Mouse (Mus musculus): ENCODE data around the gene Adssl1. TPM values are rescaled to one million over a fixed set of nuclear protein-coding genes. Genes with fewer than 3 reads are reported as not detected.
A peak's percentile ranks its signal among the peaks of the same experiment; 100 is the strongest.

Gene Adssl1
- polyA plus RNA-seq, 1 experiment from 2014 or later: 13.4 TPM

- no peak overlapping the region for H3K4me3 ChIP-seq (replicated peaks; ENCODE audit: low read depth, low read length)
- DNase-seq (ENCODE audit: low spot score): no peak
These were observed 51.0 kb downstream of the Adssl1 start for GRCm38 (mm10) chr12:112670718-112671393.

GRCm38 (mm10) chr12:112671891-112672290 is 52.0 kb downstream of the Adssl1 start:
- WGBS: 77% methylated on average over 7 of the region's 7 CpGs
- Histone ChIP-seq H3K27me3 (ENCODE audit: insufficient read depth, low read length) (no peaks in the 10 kb centered on the region), H3K27ac (no peak overlapping the region), H3K9ac (ENCODE audit: low read depth, low read length) (0 out of 2 replicates have a peak overlapping the region, but pooled peaks have one; percentile 99), H3K36me3 (ENCODE audit: insufficient read depth, low read length) (peaks cover 26% of the 10 kb centered on the region), H3K4me2 (ENCODE audit: low read length) (peak overlapping the region; percentile 79), H3K4me3 (replicated peaks; ENCODE audit: low read depth, low read length) (no peak overlapping the region), H3K9me3 (replicated peaks; ENCODE audit: low read length) (no peaks in the 10 kb centered on the region), H3K4me1 (replicated peaks; ENCODE audit: insufficient read depth, low read length) (peaks cover 47% of the 10 kb centered on the region)
- no peak for DNase-seq (ENCODE audit: low spot score)
- no peak for ATAC-seq (replicated peaks; ENCODE audit: low FRiP score, low read depth)
- peak; percentile 47 for TF ChIP-seq CTCF (IDR thresholded peaks at IDR 0.05; ENCODE audit: low read depth)

More at GRCm38 (mm10) chr12:112670718-112671393, 51.0 kb downstream of the Adssl1 start:
- 30% methylated on average over 8 of the region's 9 CpGs for WGBS
- H3K9ac ChIP-seq (ENCODE audit: low read depth, low read length): 0 out of 2 replicates have a peak overlapping the region, but pooled peaks have one; percentile 40
- H3K4me2 ChIP-seq (ENCODE audit: low read length): 0 out of 2 replicates have a peak overlapping the region, but pooled peaks have one; percentile 10
- no peaks in the 10 kb centered on the region for H3K27me3 ChIP-seq (ENCODE audit: insufficient read depth, low read length)
- no peak for ATAC-seq (replicated peaks; ENCODE audit: low FRiP score, low read depth)
- peak overlapping the region; percentile 25 for H3K27ac ChIP-seq
- no peak for TF ChIP-seq CTCF (IDR thresholded peaks at IDR 0.05; ENCODE audit: low read depth)
- peaks cover 48% of the 10 kb centered on the region for H3K4me1 ChIP-seq (replicated peaks; ENCODE audit: insufficient read depth, low read length)
- H3K9me3 ChIP-seq (replicated peaks; ENCODE audit: low read length): no peaks in the 10 kb centered on the region
- peaks cover 27% of the 10 kb centered on the region for H3K36me3 ChIP-seq (ENCODE audit: insufficient read depth, low read length)

GRCm38 (mm10) chr12:112672744-112673575 is 53.1 kb downstream of the Adssl1 start:
- no peak; the same call in 1 of the 2 replicates for TF ChIP-seq CTCF (IDR thresholded peaks at IDR 0.05; ENCODE audit: low read depth)
- WGBS: 3% methylated on average over 21 of the region's 21 CpGs
- peak overlapping the region; percentile 99 for H3K9ac ChIP-seq (ENCODE audit: low read depth, low read length)
- H3K36me3 ChIP-seq (ENCODE audit: insufficient read depth, low read length): peaks cover 23% of the 10 kb centered on the region
- no peaks in the 10 kb centered on the region for H3K27me3 ChIP-seq (ENCODE audit: insufficient read depth, low read length)
- H3K4me2 ChIP-seq (ENCODE audit: low read length): peak overlapping the region; percentile 79
- peak overlapping the region; percentile 96 for H3K4me3 ChIP-seq (replicated peaks; ENCODE audit: low read depth, low read length)
- peak overlapping the region; percentile 97 for H3K27ac ChIP-seq
- ATAC-seq (replicated peaks; ENCODE audit: low FRiP score, low read depth): no peak
- DNase-seq (ENCODE audit: low spot score): peak; percentile 81
- H3K4me1 ChIP-seq (replicated peaks; ENCODE audit: insufficient read depth, low read length): peaks cover 49% of the 10 kb centered on the region
- no peaks in the 10 kb centered on the region for H3K9me3 ChIP-seq (replicated peaks; ENCODE audit: low read length)

- peaks cover 45% of the 10 kb centered on the region for H3K4me1 ChIP-seq (replicated peaks; ENCODE audit: insufficient read depth, low read length)
- ATAC-seq (replicated peaks; ENCODE audit: low FRiP score, low read depth): no peak
- 0% methylated on average over 50 of the region's 68 CpGs for WGBS
These were observed 53.8 kb downstream of the Adssl1 start for GRCm38 (mm10) chr12:112673576-112674091.

GRCm38 (mm10) chr12:112674132-112675011 is 54.5 kb downstream of the Adssl1 start, which contains the start of gene Akt1:
Gene Akt1 (minus strand): TSS chr12:112674884.
- Histone ChIP-seq H3K4me2 (ENCODE audit: low read length) (peak within 1 kb of the TSS; percentile 79), H3K9ac (ENCODE audit: low read depth, low read length) (peak within 1 kb of the TSS; percentile 99), H3K4me1 (replicated peaks; ENCODE audit: insufficient read depth, low read length) (peaks cover 41% of the 10 kb centered on the region), H3K27me3 (ENCODE audit: insufficient read depth, low read length) (no peaks in the 10 kb centered on the region), H3K9me3 (replicated peaks; ENCODE audit: low read length) (no peaks in the 10 kb centered on the region), H3K4me3 (replicated peaks; ENCODE audit: low read depth, low read length) (peak within 1 kb of the TSS; percentile 96), H3K27ac (peak within 1 kb of the TSS; percentile 97), H3K36me3 (ENCODE audit: insufficient read depth, low read length) (peaks cover 17% of the 10 kb centered on the region; the same call in 1 of the 2 replicates)
- ATAC-seq (replicated peaks; ENCODE audit: low FRiP score, low read depth): 0 out of 2 replicates have a peak, but pooled peaks have one; percentile 3
- WGBS: under 1% methylated on average over 57 of the region's 70 CpGs
- peak; percentile 79 for DNase-seq (ENCODE audit: low spot score)
- no peak for TF ChIP-seq CTCF (IDR thresholded peaks at IDR 0.05; ENCODE audit: low read depth)

More at GRCm38 (mm10) chr12:112673576-112674091, 53.8 kb downstream of the Adssl1 start:
- Histone ChIP-seq H3K9me3 (replicated peaks; ENCODE audit: low read length) (no peaks in the 10 kb centered on the region), H3K27ac (peak overlapping the region; percentile 97), H3K4me3 (replicated peaks; ENCODE audit: low read depth, low read length) (peak overlapping the region; percentile 96), H3K4me2 (ENCODE audit: low read length) (peak overlapping the region; percentile 79), H3K9ac (ENCODE audit: low read depth, low read length) (peak overlapping the region; percentile 99), H3K36me3 (ENCODE audit: insufficient read depth, low read length) (peaks cover 17% of the 10 kb centered on the region; the same call in 1 of the 2 replicates), H3K27me3 (ENCODE audit: insufficient read depth, low read length) (no peaks in the 10 kb centered on the region)
- no peak for TF ChIP-seq CTCF (IDR thresholded peaks at IDR 0.05; ENCODE audit: low read depth)
- DNase-seq (ENCODE audit: low spot score): peak; percentile 35

All from kidney, postnatal 0 days (tissue).